14 mouse cellular contexts compared by ENCODE assay signal in genomic region chr4:95215187-95215586, GRCm38 (mm10).
DNase-seq lines count a peak whose midpoint lies in the region; ATAC-seq and TF ChIP-seq lines count a peak whose summit lies in the region.
"Had no signal": no experiment of that assay in that cellular context is flagged by ENCODE, and none has a peak within 500 bp of the region (broad histone marks: within the 10 kb centered on the region; RNA-seq: fewer than 3 reads in every experiment).

No protein-coding gene starts in this region.

- no peak overlapping the region for H3K4me3 ChIP-seq in lung, postnatal 0 days (ENCODE audit: low read depth, low read length)
- H3K4me3 ChIP-seq in lung, adult 2 months (replicated peaks; ENCODE audit: extremely low read depth, low read depth, low read length) = no peak overlapping the region
- H3K4me3 ChIP-seq in midbrain, embryonic 14.5 days (replicated peaks; ENCODE audit: low read depth, low read length) = no peak overlapping the region
- H3K4me3 ChIP-seq in forebrain, embryonic 11.5 days (ENCODE audit: low read depth, low read length) = no peak overlapping the region
- H3K4me3 ChIP-seq in left cerebral cortex, adult 2 months = no peak overlapping the region
- H3K4me3 ChIP-seq: neural tube, embryonic 12.5 days had no signal

- H3K9me3 ChIP-seq in lung, postnatal 0 days (ENCODE audit: low read length) = no peaks in the 10 kb centered on the region
- no peaks in the 10 kb centered on the region for H3K9me3 ChIP-seq in midbrain, embryonic 14.5 days (ENCODE audit: control insufficient read depth, low read length)
- H3K9me3 ChIP-seq in forebrain, embryonic 11.5 days (ENCODE audit: control insufficient read depth, low read length) = no peaks in the 10 kb centered on the region
- H3K9me3 ChIP-seq: neural tube, embryonic 12.5 days had no signal

- H3K4me2 ChIP-seq in lung, postnatal 0 days (replicated peaks; ENCODE audit: low read depth, low read length) = no peak overlapping the region
- H3K4me2 ChIP-seq in midbrain, embryonic 14.5 days (ENCODE audit: low read length) = no peak overlapping the region
- H3K4me2 ChIP-seq in forebrain, embryonic 11.5 days (ENCODE audit: low read depth, low read length, severe bottlenecking) = no peak overlapping the region
- H3K4me2 ChIP-seq: neural tube, embryonic 12.5 days had no signal

- H3K9ac ChIP-seq in lung, postnatal 0 days (replicated peaks; ENCODE audit: low read depth) = no peak overlapping the region
- no peak overlapping the region for H3K9ac ChIP-seq in midbrain, embryonic 14.5 days (replicated peaks; ENCODE audit: low read length)
- H3K9ac ChIP-seq in forebrain, embryonic 11.5 days (ENCODE audit: low read length) = no peak overlapping the region
- H3K9ac ChIP-seq: forebrain, postnatal 0 days; neural tube, embryonic 12.5 days had no signal

- TF ChIP-seq CTCF in lung, postnatal 0 days (IDR thresholded peaks at IDR 0.05) = no peak
- TF ChIP-seq CTCF in lung, adult 2 months (IDR thresholded peaks at IDR 0.05; ENCODE audit: insufficient read depth, low read length) = no peak
- TF ChIP-seq CTCF in left cerebral cortex, adult 2 months (IDR thresholded peaks at IDR 0.05) = no peak

- peak; percentile 51 for DNase-seq in lung, postnatal 0 days (ENCODE audit: low spot score)
- no peak for DNase-seq in lung, adult 2 months
- DNase-seq in lung, postnatal 36 days = peak; percentile 67
- DNase-seq in splenic B cell, adult 2 months (ENCODE audit: low read depth, low spot score) = peak; percentile 94
- no peak for DNase-seq in midbrain, embryonic 14.5 days
- DNase-seq in forebrain, embryonic 11.5 days (ENCODE audit: low spot score) = no peak
- DNase-seq in left cerebral cortex, adult 2 months (ENCODE audit: extremely low spot score in 1 of 2, low spot score in 2 of 2) = no peak
- DNase-seq: forebrain, postnatal 0 days; gastrocnemius, postnatal 36 days; heart, postnatal 10 days; thymus, postnatal 25 days had no signal

- H3K27ac ChIP-seq in lung, postnatal 0 days (ENCODE audit: low read length) = no peak overlapping the region
- H3K27ac ChIP-seq in midbrain, embryonic 14.5 days (replicated peaks; ENCODE audit: low read depth, low read length) = no peak overlapping the region
- H3K27ac ChIP-seq in forebrain, embryonic 11.5 days (ENCODE audit: low read depth, low read length) = no peak overlapping the region
- no peak overlapping the region for H3K27ac ChIP-seq in left cerebral cortex, adult 2 months
- H3K27ac ChIP-seq: neural tube, embryonic 12.5 days had no signal

- peak; percentile 72; the same call in 1 of the 2 replicates for TF ChIP-seq EP300 in lung, postnatal 0 days (IDR thresholded peaks at IDR 0.05)

- intact Hi-C loops in left cerebral cortex, adult 2 months (cut with DNase I) = no loop called here

- WGBS in lung, postnatal 0 days = 74% methylated on average over 7 of the region's 7 CpGs
- WGBS in lung, adult 2 months = 55% methylated on average over 7 of the region's 7 CpGs
- WGBS in midbrain, embryonic 14.5 days = 89% methylated on average over 7 of the region's 7 CpGs
- 86% methylated on average over 7 of the region's 7 CpGs for WGBS in forebrain, embryonic 11.5 days

- no peaks in the 10 kb centered on the region for H3K36me3 ChIP-seq in lung, postnatal 0 days (ENCODE audit: insufficient read depth, low read length)
- no peaks in the 10 kb centered on the region for H3K36me3 ChIP-seq in splenic B cell, adult 2 months (ENCODE audit: control insufficient read depth, insufficient read depth, low read length, poor library complexity, severe bottlenecking)
- H3K36me3 ChIP-seq in midbrain, embryonic 14.5 days (ENCODE audit: control insufficient read depth, insufficient read depth, low read length) = no peaks in the 10 kb centered on the region
- H3K36me3 ChIP-seq in forebrain, embryonic 11.5 days (ENCODE audit: control insufficient read depth, insufficient read depth, low read length) = no peaks in the 10 kb centered on the region
- H3K36me3 ChIP-seq: neural tube, embryonic 12.5 days had no signal

- peak; percentile 70 for ATAC-seq in lung, postnatal 0 days
- peak; percentile 77 for ATAC-seq in common myeloid progenitor, adult 5-6 weeks (replicated peaks; ENCODE audit: low read depth, poor library complexity, severe bottlenecking)
- ATAC-seq in midbrain, embryonic 14.5 days (ENCODE audit: low FRiP score, low TSS enrichment) = no peak
- no peak for ATAC-seq in forebrain, embryonic 11.5 days (replicated peaks; ENCODE audit: low FRiP score)
- ATAC-seq: forebrain, postnatal 0 days; intestine, embryonic 16.5 days had no signal

- H3K4me1 ChIP-seq in lung, postnatal 0 days (ENCODE audit: insufficient read depth, low read depth, low read length) = peaks cover 4% of the 10 kb centered on the region; the same call in 1 of the 2 replicates
- peaks cover 3% of the 10 kb centered on the region for H3K4me1 ChIP-seq in lung, adult 2 months (ENCODE audit: control insufficient read depth, insufficient read depth, low read length)
- H3K4me1 ChIP-seq in midbrain, embryonic 14.5 days (ENCODE audit: control insufficient read depth, insufficient read depth, low read length) = no peaks in the 10 kb centered on the region
- H3K4me1 ChIP-seq in forebrain, embryonic 11.5 days (replicated peaks; ENCODE audit: control insufficient read depth, insufficient read depth, low read length) = no peaks in the 10 kb centered on the region; the same call in 1 of the 2 replicates
- H3K4me1 ChIP-seq: neural tube, embryonic 12.5 days had no signal

- no peaks in the 10 kb centered on the region for H3K27me3 ChIP-seq in lung, postnatal 0 days (replicated peaks; ENCODE audit: insufficient read depth, low read length)
- no peaks in the 10 kb centered on the region for H3K27me3 ChIP-seq in splenic B cell, adult 2 months (ENCODE audit: control insufficient read depth, insufficient read depth, low read length, poor library complexity, severe bottlenecking)
- H3K27me3 ChIP-seq in midbrain, embryonic 14.5 days (ENCODE audit: control insufficient read depth, insufficient read depth, low read length) = no peaks in the 10 kb centered on the region
- H3K27me3 ChIP-seq in forebrain, embryonic 11.5 days (ENCODE audit: control insufficient read depth, insufficient read depth, low read length) = no peaks in the 10 kb centered on the region
- H3K27me3 ChIP-seq: neural tube, embryonic 12.5 days had no signal

- no peak for TF ChIP-seq POLR2A in lung, adult 2 months (IDR thresholded peaks at IDR 0.05; ENCODE audit: borderline replicate concordance, extremely low read depth, low read depth, low read length)

Comparison
In these comparisons a context has a peak if more than half of its experiments do, and no peak if none do; other contexts are left out.
1. DNase-seq: peak in lung, postnatal 0 days (single experiment), lung, postnatal 36 days (single experiment) and splenic B cell, adult 2 months (single experiment); none in lung, adult 2 months (single experiment), midbrain, embryonic 14.5 days (single experiment), forebrain, embryonic 11.5 days (single experiment) and left cerebral cortex, adult 2 months (0 of 2).
2. ATAC-seq: peak in lung, postnatal 0 days (single experiment) and common myeloid progenitor, adult 5-6 weeks (single experiment); none in midbrain, embryonic 14.5 days (single experiment) and forebrain, embryonic 11.5 days (single experiment).